Mouse (Mus musculus) 3T3-L1 (cell line): ENCODE measurements around the gene Gm49322.

Experiments
- DNase-seq: peaks from one replicate; pipeline ENCODE4 v3.0.0-alpha.2; 2015; ENCODE audit warnings: low read depth, low spot score

Gm49322 gene

GRCm38 (mm10) chr10:80584045-80584488, 21.8 kb upstream of the Gm49322 start:
- DNase-seq = no peak

GRCm38 (mm10) chr10:80584642-80585552, 20.9 kb upstream of the Gm49322 start:
- no peak for DNase-seq

GRCm38 (mm10) chr10:80585581-80585980, 20.2 kb upstream of the Gm49322 start:
- DNase-seq = no peak

GRCm38 (mm10) chr10:80586407-80587304, 19.2 kb upstream of the Gm49322 start:
- DNase-seq = no peak

GRCm38 (mm10) chr10:80587305-80587657, 18.5 kb upstream of the Gm49322 start:
- no peak for DNase-seq

- peak; percentile 54 for DNase-seq
Observed at GRCm38 (mm10) chr10:80589127-80589878, 16.5 kb upstream of the Gm49322 start.

GRCm38 (mm10) chr10:80589879-80590854, 15.7 kb upstream of the Gm49322 start, which contains the start of gene Abhd17a:
Abhd17a (minus strand) TSS chr10:80590341.
- peak; percentile 97 for DNase-seq

- DNase-seq = no peak
Observed at GRCm38 (mm10) chr10:80596318-80596717, 9.5 kb upstream of the Gm49322 start.

GRCm38 (mm10) chr10:80602698-80603325, 3.0 kb upstream of the Gm49322 start, which contains the start of the genes Scamp4 and Adat3:
Scamp4 (plus strand) TSS chr10:80602872.
Adat3 (plus strand) TSS chr10:80602880.
- peak; percentile 94 for DNase-seq

GRCm38 (mm10) chr10:80603364-80603763, 2.5 kb upstream of the Gm49322 start:
- DNase-seq = no peak

GRCm38 (mm10) chr10:80604001-80604509, 1.8 kb upstream of the Gm49322 start:
- DNase-seq = no peak

GRCm38 (mm10) chr10:80604988-80605387, 833 bp upstream of the Gm49322 start:
- DNase-seq = no peak

- DNase-seq = no peak
Observed at GRCm38 (mm10) chr10:80606306-80606705, 485 bp downstream of the Gm49322 start.

- no peak for DNase-seq
Observed at GRCm38 (mm10) chr10:80606737-80607350, 1.0 kb downstream of the Gm49322 start.

- DNase-seq = no peak
Observed at GRCm38 (mm10) chr10:80608435-80608834, 2.6 kb downstream of the Gm49322 start.

GRCm38 (mm10) chr10:80609269-80609924, 3.6 kb downstream of the Gm49322 start:
- no peak for DNase-seq

- no peak for DNase-seq
Observed at GRCm38 (mm10) chr10:80610116-80610785, 4.4 kb downstream of the Gm49322 start.

- peak; percentile 57 for DNase-seq
Observed at GRCm38 (mm10) chr10:80611024-80611423, 5.2 kb downstream of the Gm49322 start.
